Mouse (Mus musculus) forebrain, embryonic 16.5 days (tissue): ENCODE measurements at regions not wholly inside any gene's neighbourhood (a gene's known extent, or its start where the extent isn't known, plus 50 kb on each side); places are given as distances from the start of the nearest gene placed in this dataset.
A peak's percentile ranks its signal among the peaks of the same experiment; 100 is the strongest.

ENCODE experiments used
- ATAC-seq: fragments of 200-750 bp; cut with Nextera tagmentation; 2 replicates; pipeline ENCODE4 v1.8.0; 2017; ENCODE audit warnings: mild to moderate bottlenecking, moderate library complexity
- H3K27ac ChIP-seq: fragments of 300-500 bp; sonication (generic); 2 replicates; pipeline ENCODE4 v1.5.1; 2014; ENCODE audit warnings: low read length, control low read depth
- H3K27me3 ChIP-seq: fragments of 300-500 bp; sonication (generic); replicated peaks from 2 replicates; pipeline ENCODE4 v1.6.1; 2014; ENCODE audit warnings: low read length; ENCODE audit not compliant: control insufficient read depth, insufficient read depth
- H3K36me3 ChIP-seq: fragments of 300-500 bp; sonication (generic); 2 replicates; pipeline ENCODE4 v1.6.1; 2014; ENCODE audit not compliant: control insufficient read depth, insufficient read depth
- H3K4me1 ChIP-seq: fragments of 300-500 bp; sonication (generic); replicated peaks from 2 replicates; pipeline ENCODE4 v1.6.1; 2014; ENCODE audit warnings: low read length; ENCODE audit not compliant: control insufficient read depth, insufficient read depth
- H3K4me2 ChIP-seq: fragments of 300-500 bp; sonication (generic); 2 replicates; pipeline ENCODE4 v1.6.1; 2014; ENCODE audit warnings: mild to moderate bottlenecking, low read length, control low read depth
- H3K4me3 ChIP-seq: fragments of 300-500 bp; sonication (generic); replicated peaks from 2 replicates; pipeline ENCODE4 v1.5.1; 2014; ENCODE audit warnings: mild to moderate bottlenecking, low read length, control low read depth
- H3K9ac ChIP-seq: fragments of 300-500 bp; sonication (generic); replicated peaks from 2 replicates; pipeline ENCODE4 v1.6.1; 2014; ENCODE audit warnings: low read depth, low read length, control low read depth
- H3K9me3 ChIP-seq: fragments of 300-500 bp; sonication (generic); 2 replicates; pipeline ENCODE4 v1.6.1; 2016; ENCODE audit warnings: low read length; ENCODE audit not compliant: control insufficient read depth
- WGBS: fragments of 180-500 bp; shearing (Covaris S2); extraction: QIAGEN DNeasy Blood & Tissue Kit; methylation state at CpG from one replicate; pipeline ENCODE4 v1.1.7; 2014; 5-methylcytosine and 5-hydroxymethylcytosine counted together

- no peaks in the 10 kb centered on the region for H3K4me1 ChIP-seq
- WGBS: 90% methylated on average over 3 of the region's 3 CpGs
- ATAC-seq: no peak
These were observed 619.2 kb upstream of the Tenm4 start for GRCm38 (mm10) chr7:95551798-95552387.

GRCm38 (mm10) chr7:95558589-95558988, 612.5 kb upstream of the Tenm4 start:
- H3K4me1 ChIP-seq: no peaks in the 10 kb centered on the region
- ATAC-seq: no peak
- WGBS: 47% methylated on average over 2 of the region's 2 CpGs
- no peak overlapping the region for H3K4me2 ChIP-seq
- no peaks in the 10 kb centered on the region for H3K9me3 ChIP-seq
- no peak overlapping the region for H3K4me3 ChIP-seq
- no peaks in the 10 kb centered on the region for H3K27me3 ChIP-seq
- no peak overlapping the region for H3K27ac ChIP-seq
- no peaks in the 10 kb centered on the region for H3K36me3 ChIP-seq
- H3K9ac ChIP-seq: no peak overlapping the region

More at GRCm38 (mm10) chr7:95551798-95552387, 619.2 kb upstream of the Tenm4 start:
- Histone ChIP-seq H3K27me3 (no peaks in the 10 kb centered on the region), H3K9ac (no peak overlapping the region), H3K9me3 (no peaks in the 10 kb centered on the region), H3K27ac (no peak overlapping the region), H3K4me3 (no peak overlapping the region), H3K36me3 (no peaks in the 10 kb centered on the region), H3K4me2 (no peak overlapping the region)

- H3K4me3 ChIP-seq: no peak overlapping the region
- no peak overlapping the region for H3K9ac ChIP-seq
- no peak for ATAC-seq
- no peaks in the 10 kb centered on the region for H3K36me3 ChIP-seq
- no peak overlapping the region for H3K27ac ChIP-seq
- H3K9me3 ChIP-seq: no peaks in the 10 kb centered on the region
- no peaks in the 10 kb centered on the region for H3K27me3 ChIP-seq
- no peaks in the 10 kb centered on the region for H3K4me1 ChIP-seq
- H3K4me2 ChIP-seq: no peak overlapping the region
- WGBS: 85% methylated on average over 2 of the region's 2 CpGs
These were observed 592.4 kb upstream of the Tenm4 start for GRCm38 (mm10) chr7:95578633-95579032.

GRCm38 (mm10) chr7:95581325-95581724, 589.7 kb upstream of the Tenm4 start:
- H3K4me2 ChIP-seq: no peak overlapping the region
- H3K36me3 ChIP-seq: no peaks in the 10 kb centered on the region
- no peaks in the 10 kb centered on the region for H3K27me3 ChIP-seq
- 51% methylated on average over 7 of the region's 7 CpGs for WGBS
- no peak overlapping the region for H3K27ac ChIP-seq
- H3K9me3 ChIP-seq: no peaks in the 10 kb centered on the region
- ATAC-seq: no peak
- no peaks in the 10 kb centered on the region for H3K4me1 ChIP-seq
- H3K4me3 ChIP-seq: no peak overlapping the region
- H3K9ac ChIP-seq: no peak overlapping the region

GRCm38 (mm10) chr7:95598339-95598738, 572.7 kb upstream of the Tenm4 start:
- Histone ChIP-seq H3K36me3 (no peaks in the 10 kb centered on the region), H3K9me3 (no peaks in the 10 kb centered on the region)

GRCm38 (mm10) chr7:95613736-95614135, 557.3 kb upstream of the Tenm4 start:
- H3K9ac ChIP-seq: no peak overlapping the region
- ATAC-seq: no peak
- H3K36me3 ChIP-seq: no peaks in the 10 kb centered on the region
- H3K4me1 ChIP-seq: no peaks in the 10 kb centered on the region
- H3K9me3 ChIP-seq: no peaks in the 10 kb centered on the region
- no peak overlapping the region for H3K4me3 ChIP-seq
- 47% methylated on average over 2 of the region's 2 CpGs for WGBS
- no peak overlapping the region for H3K4me2 ChIP-seq
- no peak overlapping the region for H3K27ac ChIP-seq
- H3K27me3 ChIP-seq: no peaks in the 10 kb centered on the region

More at GRCm38 (mm10) chr7:95598339-95598738, 572.7 kb upstream of the Tenm4 start:
- Histone ChIP-seq H3K4me1 (no peaks in the 10 kb centered on the region), H3K9ac (no peak overlapping the region), H3K27ac (no peak overlapping the region), H3K27me3 (no peaks in the 10 kb centered on the region), H3K4me2 (no peak overlapping the region), H3K4me3 (no peak overlapping the region)
- 89% methylated on average over 2 of the region's 2 CpGs for WGBS
- ATAC-seq: no peak

- Histone ChIP-seq H3K9ac (no peak overlapping the region), H3K27me3 (no peaks in the 10 kb centered on the region), H3K27ac (no peak overlapping the region), H3K4me1 (no peaks in the 10 kb centered on the region), H3K4me3 (no peak overlapping the region), H3K36me3 (no peaks in the 10 kb centered on the region), H3K9me3 (no peaks in the 10 kb centered on the region), H3K4me2 (no peak overlapping the region)
- WGBS: 21% methylated on average over 2 of the region's 2 CpGs
- peak; percentile 97 for ATAC-seq
These were observed 553.7 kb upstream of the Tenm4 start for GRCm38 (mm10) chr7:95617370-95617769.

- Histone ChIP-seq H3K4me3 (no peak overlapping the region), H3K9me3 (no peaks in the 10 kb centered on the region), H3K4me2 (no peak overlapping the region), H3K36me3 (no peaks in the 10 kb centered on the region), H3K27me3 (no peaks in the 10 kb centered on the region), H3K4me1 (no peaks in the 10 kb centered on the region), H3K9ac (no peak overlapping the region), H3K27ac (no peak overlapping the region)
- no peak for ATAC-seq
These were observed 552.9 kb upstream of the Tenm4 start for GRCm38 (mm10) chr7:95618170-95618569.

GRCm38 (mm10) chr7:95620079-95620478, 551.0 kb upstream of the Tenm4 start:
- no peak overlapping the region for H3K27ac ChIP-seq
- no peaks in the 10 kb centered on the region for H3K9me3 ChIP-seq
- H3K4me1 ChIP-seq: no peaks in the 10 kb centered on the region
- no peak for ATAC-seq
- H3K36me3 ChIP-seq: no peaks in the 10 kb centered on the region
- no peaks in the 10 kb centered on the region for H3K27me3 ChIP-seq
- no peak overlapping the region for H3K4me3 ChIP-seq
- no peak overlapping the region for H3K9ac ChIP-seq
- H3K4me2 ChIP-seq: no peak overlapping the region

GRCm38 (mm10) chr7:95640683-95641082, 530.4 kb upstream of the Tenm4 start:
- no peak for ATAC-seq
- no peak overlapping the region for H3K27ac ChIP-seq
- 50% methylated on average over 5 of the region's 5 CpGs for WGBS
- H3K4me2 ChIP-seq: no peak overlapping the region
- H3K36me3 ChIP-seq: no peaks in the 10 kb centered on the region
- no peaks in the 10 kb centered on the region for H3K9me3 ChIP-seq
- no peak overlapping the region for H3K4me3 ChIP-seq
- H3K9ac ChIP-seq: no peak overlapping the region
- no peaks in the 10 kb centered on the region for H3K4me1 ChIP-seq
- H3K27me3 ChIP-seq: no peaks in the 10 kb centered on the region
